Mouse (Mus musculus): ENCODE results near the gene Lhfpl2.

GRCm38 (mm10) chr13:94173633-94174576, 116.3 kb downstream of the Lhfpl2 start:
- TF ChIP-seq CTCF (IDR thresholded peaks at IDR 0.05; ENCODE audit: extremely low read depth, insufficient read depth, low read length) (no peak), POLR2A (IDR thresholded peaks at IDR 0.05; ENCODE audit: extremely low read depth, insufficient read depth, low read length) (no peak)

Measured in cortical plate, adult 2 months (tissue).